Mouse (Mus musculus) forebrain, embryonic 16.5 days (tissue): ENCODE measurements at regions not wholly inside any gene's neighbourhood (a gene's known extent, or its start where the extent isn't known, plus 50 kb on each side); places are given as distances from the start of the nearest gene placed in this dataset.

Experiments
- ATAC-seq: fragments of 200-750 bp; cut with Nextera tagmentation; 2 replicates; pipeline ENCODE4 v1.8.0; 2017; ENCODE audit warnings: mild to moderate bottlenecking, moderate library complexity
- H3K27ac ChIP-seq: fragments of 300-500 bp; sonication (generic); 2 replicates; pipeline ENCODE4 v1.5.1; 2014; ENCODE audit warnings: low read length, control low read depth
- H3K27me3 ChIP-seq: fragments of 300-500 bp; sonication (generic); replicated peaks from 2 replicates; pipeline ENCODE4 v1.6.1; 2014; ENCODE audit warnings: low read length; ENCODE audit not compliant: control insufficient read depth, insufficient read depth
- H3K36me3 ChIP-seq: fragments of 300-500 bp; sonication (generic); 2 replicates; pipeline ENCODE4 v1.6.1; 2014; ENCODE audit not compliant: control insufficient read depth, insufficient read depth
- H3K4me1 ChIP-seq: fragments of 300-500 bp; sonication (generic); replicated peaks from 2 replicates; pipeline ENCODE4 v1.6.1; 2014; ENCODE audit warnings: low read length; ENCODE audit not compliant: control insufficient read depth, insufficient read depth
- H3K4me2 ChIP-seq: fragments of 300-500 bp; sonication (generic); 2 replicates; pipeline ENCODE4 v1.6.1; 2014; ENCODE audit warnings: mild to moderate bottlenecking, low read length, control low read depth
- H3K4me3 ChIP-seq: fragments of 300-500 bp; sonication (generic); replicated peaks from 2 replicates; pipeline ENCODE4 v1.5.1; 2014; ENCODE audit warnings: mild to moderate bottlenecking, low read length, control low read depth
- H3K9ac ChIP-seq: fragments of 300-500 bp; sonication (generic); replicated peaks from 2 replicates; pipeline ENCODE4 v1.6.1; 2014; ENCODE audit warnings: low read depth, low read length, control low read depth
- H3K9me3 ChIP-seq: fragments of 300-500 bp; sonication (generic); 2 replicates; pipeline ENCODE4 v1.6.1; 2016; ENCODE audit warnings: low read length; ENCODE audit not compliant: control insufficient read depth
- WGBS: fragments of 180-500 bp; shearing (Covaris S2); extraction: QIAGEN DNeasy Blood & Tissue Kit; methylation state at CpG from one replicate; pipeline ENCODE4 v1.1.7; 2014; 5-methylcytosine and 5-hydroxymethylcytosine counted together

- no peak overlapping the region for H3K4me2 ChIP-seq
- 90% methylated on average over 5 of the region's 5 CpGs for WGBS
- no peak overlapping the region for H3K27ac ChIP-seq
- no peaks in the 10 kb centered on the region for H3K9me3 ChIP-seq
- no peak for ATAC-seq
- H3K4me1 ChIP-seq, result peaks cover 2% of the 10 kb centered on the region; the same call in 1 of the 2 replicates
- H3K36me3 ChIP-seq, result no peaks in the 10 kb centered on the region
- no peaks in the 10 kb centered on the region for H3K27me3 ChIP-seq
- no peak overlapping the region for H3K9ac ChIP-seq
- no peak overlapping the region for H3K4me3 ChIP-seq
Observed at GRCm38 (mm10) chr12:107823768-107824394, 179.5 kb downstream of the Bcl11b start.

- Histone ChIP-seq H3K4me1 (peaks cover 2% of the 10 kb centered on the region; the same call in 1 of the 2 replicates), H3K4me3 (no peak overlapping the region), H3K9ac (no peak overlapping the region), H3K4me2 (no peak overlapping the region), H3K27ac (no peak overlapping the region), H3K36me3 (no peaks in the 10 kb centered on the region), H3K27me3 (no peaks in the 10 kb centered on the region), H3K9me3 (no peaks in the 10 kb centered on the region)
- WGBS, result 90% methylated on average over 4 of the region's 4 CpGs
- no peak for ATAC-seq
Observed at GRCm38 (mm10) chr12:107825921-107826320, 177.5 kb downstream of the Bcl11b start.

- 39% methylated on average over 13 of the region's 13 CpGs for WGBS
- peaks cover 8% of the 10 kb centered on the region; the same call in 1 of the 2 replicates for H3K4me1 ChIP-seq
- no peaks in the 10 kb centered on the region for H3K9me3 ChIP-seq
- H3K4me2 ChIP-seq, result no peak overlapping the region
- no peaks in the 10 kb centered on the region for H3K27me3 ChIP-seq
- no peak overlapping the region for H3K4me3 ChIP-seq
- no peak for ATAC-seq
- no peaks in the 10 kb centered on the region for H3K36me3 ChIP-seq
- H3K9ac ChIP-seq, result no peak overlapping the region
- no peak overlapping the region for H3K27ac ChIP-seq
Observed at GRCm38 (mm10) chr12:107831400-107832128, 171.8 kb downstream of the Bcl11b start.

- H3K27ac ChIP-seq, result no peak overlapping the region
- H3K9me3 ChIP-seq, result no peaks in the 10 kb centered on the region
- no peak for ATAC-seq
- H3K9ac ChIP-seq, result no peak overlapping the region
- no peak overlapping the region for H3K4me2 ChIP-seq
- H3K4me1 ChIP-seq, result peaks cover 6% of the 10 kb centered on the region; the same call in 1 of the 2 replicates
- no peaks in the 10 kb centered on the region for H3K36me3 ChIP-seq
- no peak overlapping the region for H3K4me3 ChIP-seq
- no peaks in the 10 kb centered on the region for H3K27me3 ChIP-seq
- 95% methylated on average over 8 of the region's 8 CpGs for WGBS
Observed at GRCm38 (mm10) chr12:107833001-107833400, 170.4 kb downstream of the Bcl11b start.

GRCm38 (mm10) chr12:107834512-107834911, 168.9 kb downstream of the Bcl11b start:
- H3K4me2 ChIP-seq, result no peak overlapping the region

GRCm38 (mm10) chr12:107837741-107838140, 165.7 kb downstream of the Bcl11b start:
- WGBS, result 65% methylated on average over 12 of the region's 12 CpGs
- Histone ChIP-seq H3K9ac (no peak overlapping the region), H3K4me1 (no peaks in the 10 kb centered on the region), H3K4me3 (no peak overlapping the region), H3K4me2 (no peak overlapping the region), H3K27me3 (no peaks in the 10 kb centered on the region), H3K9me3 (no peaks in the 10 kb centered on the region), H3K36me3 (no peaks in the 10 kb centered on the region), H3K27ac (no peak overlapping the region)
- no peak for ATAC-seq

More at GRCm38 (mm10) chr12:107834512-107834911, 168.9 kb downstream of the Bcl11b start:
- H3K4me1 ChIP-seq, result peaks cover 6% of the 10 kb centered on the region; the same call in 1 of the 2 replicates
- H3K27me3 ChIP-seq, result no peaks in the 10 kb centered on the region
- no peak overlapping the region for H3K4me3 ChIP-seq
- no peak overlapping the region for H3K9ac ChIP-seq
- WGBS, result 91% methylated on average over 5 of the region's 5 CpGs
- no peak overlapping the region for H3K27ac ChIP-seq
- ATAC-seq, result no peak
- H3K36me3 ChIP-seq, result no peaks in the 10 kb centered on the region
- H3K9me3 ChIP-seq, result no peaks in the 10 kb centered on the region

- Histone ChIP-seq H3K4me2 (no peak overlapping the region), H3K27me3 (no peaks in the 10 kb centered on the region), H3K27ac (no peak overlapping the region), H3K9me3 (no peaks in the 10 kb centered on the region), H3K4me3 (no peak overlapping the region), H3K36me3 (no peaks in the 10 kb centered on the region), H3K4me1 (no peaks in the 10 kb centered on the region), H3K9ac (no peak overlapping the region)
- no peak for ATAC-seq
- WGBS, result 91% methylated on average over 5 of the region's 5 CpGs
Observed at GRCm38 (mm10) chr12:107844631-107845030, 158.8 kb downstream of the Bcl11b start.

- Histone ChIP-seq H3K36me3 (no peaks in the 10 kb centered on the region), H3K27ac (no peak overlapping the region), H3K9me3 (no peaks in the 10 kb centered on the region), H3K4me2 (no peak overlapping the region), H3K9ac (no peak overlapping the region), H3K27me3 (no peaks in the 10 kb centered on the region), H3K4me3 (no peak overlapping the region), H3K4me1 (no peaks in the 10 kb centered on the region)
- WGBS, result 88% methylated on average over 7 of the region's 7 CpGs
- ATAC-seq, result no peak
Observed at GRCm38 (mm10) chr12:107850591-107850990, 152.8 kb downstream of the Bcl11b start.

GRCm38 (mm10) chr12:107852921-107853320, 150.5 kb downstream of the Bcl11b start:
- WGBS, result 71% methylated on average over 7 of the region's 7 CpGs
- H3K4me1 ChIP-seq, result no peaks in the 10 kb centered on the region
- no peaks in the 10 kb centered on the region for H3K27me3 ChIP-seq
- H3K36me3 ChIP-seq, result no peaks in the 10 kb centered on the region
- no peak overlapping the region for H3K9ac ChIP-seq
- H3K9me3 ChIP-seq, result no peaks in the 10 kb centered on the region
- ATAC-seq, result no peak
- no peak overlapping the region for H3K4me2 ChIP-seq
- no peak overlapping the region for H3K4me3 ChIP-seq
- no peak overlapping the region for H3K27ac ChIP-seq
